Mouse (Mus musculus) hindbrain, embryonic 10.5 days (tissue): ENCODE results near the gene Rgs4. TPM values are rescaled to one million over a fixed set of nuclear protein-coding genes. Genes with fewer than 3 reads are reported as not detected.

Experiments used
- DNase-seq: peaks from one replicate; pipeline ENCODE4 v3.0.0-alpha.2; 2017; ENCODE audit warnings: low spot score
- H3K27ac ChIP-seq: fragments of 300-500 bp; sonication (generic); 2 replicates; pipeline ENCODE4 v1.5.1; 2016; ENCODE audit warnings: mild to moderate bottlenecking, moderate library complexity
- H3K27me3 ChIP-seq: fragments of 300-500 bp; sonication (generic); 2 replicates; pipeline ENCODE4 v1.6.1; 2016; ENCODE audit warnings: mild to moderate bottlenecking; ENCODE audit not compliant: poor library complexity, insufficient read depth, severe bottlenecking
- H3K36me3 ChIP-seq: fragments of 300-500 bp; sonication (generic); 2 replicates; pipeline ENCODE4 v1.6.1; 2016; ENCODE audit warnings: mild to moderate bottlenecking, moderate library complexity
- H3K4me1 ChIP-seq: fragments of 300-500 bp; sonication (generic); replicated peaks from 2 replicates; pipeline ENCODE4 v1.6.1; 2016; ENCODE audit warnings: mild to moderate bottlenecking
- H3K4me3 ChIP-seq: fragments of 300-500 bp; sonication (generic); 2 replicates; pipeline ENCODE4 v1.5.1; 2016; ENCODE audit warnings: mild to moderate bottlenecking, moderate library complexity
- H3K9me3 ChIP-seq: fragments of 300-500 bp; sonication (generic); 2 replicates; pipeline ENCODE4 v1.6.1; 2016; ENCODE audit warnings: mild to moderate bottlenecking, moderate library complexity
- WGBS: fragments of 180-500 bp; shearing (Covaris S2); methylation state at CpG from one replicate; pipeline ENCODE4 v1.1.7; 2016; 5-methylcytosine and 5-hydroxymethylcytosine counted together
- polyA plus RNA-seq: library from polyadenylated mRNA; unstranded; fragments of >200 nt; fragmentation: Nextera tagmentation; extraction: Ambion mirVana; gene quantifications from 2 replicates; pipeline ENCODE4 v1.2.1, GENCODE M21; 2016

Gene Rgs4
- 14.9 and 25.3 TPM in 2 replicates for polyA plus RNA-seq

DNA sequence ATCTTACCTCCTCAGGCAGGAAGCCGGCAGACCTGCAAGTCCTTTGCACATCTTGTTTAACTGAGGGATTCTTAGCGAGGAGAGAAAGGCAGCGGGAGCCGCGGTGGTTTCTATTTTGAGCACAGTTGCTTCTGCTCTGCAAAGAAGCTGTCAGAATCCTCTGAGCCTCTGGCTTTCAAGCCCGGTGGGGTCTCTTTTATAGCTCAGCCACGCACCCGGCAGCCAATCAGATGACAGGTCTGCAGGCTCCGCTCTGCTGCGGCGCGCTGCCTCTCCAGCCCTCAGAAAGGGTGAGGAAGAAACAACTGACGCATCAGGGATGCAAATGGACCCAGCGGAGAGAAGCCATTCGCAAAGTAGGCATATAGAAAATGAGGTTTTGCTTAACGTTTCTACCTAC is at the start of gene Rgs4:
Gene Rgs4 (minus strand): TSS at position 170 of the 400 bp plus-strand sequence.
- DNase-seq: peak; percentile 77
- under 1% methylated on average over 16 of the region's 16 CpGs for whole genome bisulfite sequencing
- Histone ChIP-seq H3K9me3 (no peaks in the 10 kb centered on the region), H3K4me3 (peak within 1 kb of the TSS; percentile 51), H3K27me3 (peaks cover 13% of the 10 kb centered on the region; the same call in 1 of the 2 replicates), H3K4me1 (peaks cover 11% of the 10 kb centered on the region; the same call in 1 of the 2 replicates), H3K27ac (0 out of 2 replicates have a peak within 1 kb of the TSS, but pooled peaks have one; percentile 23), H3K36me3 (no peaks in the 10 kb centered on the region)

DNA sequence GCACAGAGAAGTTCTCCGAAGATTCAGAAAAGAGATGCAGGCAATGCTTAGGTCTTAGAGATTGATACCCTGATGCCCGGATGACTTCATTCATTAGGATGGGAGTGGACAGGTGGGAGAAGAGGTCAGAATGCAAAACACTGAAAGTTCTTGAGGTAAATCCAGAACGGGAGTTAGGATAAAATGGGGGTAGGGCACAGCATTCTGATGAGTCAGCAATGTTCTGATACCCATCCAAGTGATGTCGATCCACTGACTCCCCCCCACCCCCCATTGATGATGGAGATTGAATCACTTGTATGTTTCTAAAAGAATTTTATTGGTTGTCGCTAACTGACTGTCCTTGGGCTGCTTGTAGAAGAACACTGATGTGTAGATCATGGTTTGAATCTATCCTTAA is 45.0 kb upstream of the Rgs4 start:
- H3K4me3 ChIP-seq: no peak overlapping the region
- H3K27ac ChIP-seq: no peak overlapping the region
- WGBS: 90% methylated on average over 5 of the region's 5 CpGs
- no peaks in the 10 kb centered on the region for H3K4me1 ChIP-seq
- no peaks in the 10 kb centered on the region for H3K9me3 ChIP-seq
- no peaks in the 10 kb centered on the region for H3K36me3 ChIP-seq
- no peak for DNase-seq
- H3K27me3 ChIP-seq: no peaks in the 10 kb centered on the region

DNA sequence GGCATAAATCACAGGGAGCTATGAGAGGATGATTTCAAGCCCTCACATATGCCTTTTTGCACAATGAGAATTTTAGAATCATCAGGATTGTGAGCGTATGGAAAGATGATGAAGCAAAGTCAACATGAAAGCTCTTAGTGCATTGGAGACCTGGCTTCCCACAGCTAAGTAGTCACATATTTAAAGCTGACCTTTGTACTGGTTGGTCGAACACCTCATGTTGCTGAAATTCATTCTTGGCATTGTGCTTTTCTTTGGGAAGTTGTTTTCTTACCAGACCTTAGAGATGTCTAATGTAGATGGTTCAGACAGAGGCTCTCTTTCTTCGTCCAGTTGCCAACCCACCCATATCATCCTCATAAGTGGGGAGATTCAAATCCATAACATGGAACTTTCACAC is 38.5 kb upstream of the Rgs4 start:
- 87% methylated on average over 3 of the region's 3 CpGs for WGBS

DNA sequence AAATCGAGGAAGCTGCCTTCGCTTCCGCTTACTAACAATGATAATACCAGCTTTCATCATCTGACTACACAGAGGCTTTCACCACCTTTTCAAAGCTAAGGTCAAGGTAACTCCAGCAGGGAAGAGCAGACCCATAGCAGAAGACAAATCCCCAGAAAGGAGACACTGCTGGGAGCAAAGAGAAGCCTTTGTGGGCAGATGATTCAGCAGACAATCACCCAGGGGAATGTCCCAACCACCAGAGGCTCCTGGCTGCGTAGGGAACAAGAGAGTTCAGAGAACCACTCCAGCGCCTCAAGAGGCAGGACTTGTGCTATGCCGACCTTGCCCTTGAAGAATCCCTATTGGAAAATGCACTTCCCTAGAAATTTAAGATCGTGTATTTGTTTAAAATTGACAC is 29.1 kb upstream of the Rgs4 start:
- H3K36me3 ChIP-seq: no peaks in the 10 kb centered on the region
- H3K9me3 ChIP-seq: no peaks in the 10 kb centered on the region
- no peak overlapping the region for H3K4me3 ChIP-seq
- no peaks in the 10 kb centered on the region for H3K4me1 ChIP-seq
- H3K27ac ChIP-seq: no peak overlapping the region
- no peaks in the 10 kb centered on the region for H3K27me3 ChIP-seq
- WGBS: 74% methylated on average over 7 of the region's 7 CpGs
- no peak for DNase-seq

More for the DNA sequence above, 38.5 kb upstream of the Rgs4 start:
- H3K4me3 ChIP-seq: no peak overlapping the region
- no peaks in the 10 kb centered on the region for H3K4me1 ChIP-seq
- no peak overlapping the region for H3K27ac ChIP-seq
- no peaks in the 10 kb centered on the region for H3K9me3 ChIP-seq
- no peaks in the 10 kb centered on the region for H3K27me3 ChIP-seq
- no peaks in the 10 kb centered on the region for H3K36me3 ChIP-seq
- no peak for DNase-seq

DNA sequence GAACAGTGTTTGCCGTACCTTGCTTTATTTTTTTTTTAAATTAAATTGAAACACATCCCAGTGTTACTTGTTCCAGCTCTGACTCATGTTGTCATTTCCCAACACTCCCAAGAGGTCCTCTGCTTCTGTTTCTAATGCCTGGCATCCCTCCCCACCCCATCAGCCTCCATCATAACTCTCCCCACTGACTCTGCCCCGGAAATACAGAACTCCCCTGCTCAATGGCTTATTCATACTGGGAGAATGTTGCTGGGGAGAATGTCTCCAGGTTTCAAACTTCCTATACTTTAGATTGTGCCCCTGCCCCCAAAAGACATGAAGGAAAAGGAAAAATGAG is 17.1 kb upstream of the Rgs4 start:
- Histone ChIP-seq H3K4me1 (no peaks in the 10 kb centered on the region), H3K27ac (peak overlapping the region; percentile 5; the same call in 1 of the 2 replicates), H3K9me3 (no peaks in the 10 kb centered on the region), H3K36me3 (no peaks in the 10 kb centered on the region), H3K4me3 (no peak overlapping the region), H3K27me3 (no peaks in the 10 kb centered on the region)
- no peak for DNase-seq
- 82% methylated on average over 2 of the region's 2 CpGs for WGBS

DNA sequence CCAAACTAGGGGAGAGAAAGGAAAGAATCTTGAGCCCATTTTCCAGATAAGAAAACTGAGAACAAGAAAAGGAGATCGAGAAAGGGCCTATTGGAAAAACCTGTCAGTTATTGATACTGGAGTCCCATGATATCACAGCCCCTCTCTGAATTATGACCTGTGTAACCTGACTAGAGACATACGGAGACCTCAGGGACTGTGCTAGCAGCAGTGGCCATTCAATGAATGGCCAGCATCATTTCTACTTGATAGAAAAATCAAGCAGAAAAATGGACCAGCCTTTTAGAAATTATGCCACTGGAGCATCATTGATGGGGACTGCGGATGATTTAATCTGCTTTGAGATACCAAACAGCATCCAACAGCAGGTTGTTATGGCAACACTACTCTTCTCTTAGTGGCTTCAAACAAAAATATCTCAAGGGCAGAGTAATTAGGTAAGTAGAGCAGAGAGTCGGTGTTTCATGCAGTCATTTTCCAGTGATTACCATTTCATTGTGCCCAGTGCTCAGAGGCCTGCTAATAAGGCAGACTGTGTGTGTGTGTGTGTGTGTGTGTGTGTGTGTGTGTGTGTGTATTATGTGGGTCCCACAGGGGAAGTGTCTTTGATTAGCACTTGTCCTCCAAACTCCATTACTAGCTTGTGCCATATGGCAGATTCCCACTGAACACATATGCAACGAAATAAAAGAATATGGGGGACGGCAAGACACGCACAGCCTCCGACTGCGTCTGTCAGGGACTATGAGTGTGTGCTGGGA is 16.6 kb upstream of the Rgs4 start:
- WGBS: 81% methylated on average over 9 of the region's 9 CpGs
- H3K4me3 ChIP-seq: no peak overlapping the region
- H3K9me3 ChIP-seq: no peaks in the 10 kb centered on the region
- no peaks in the 10 kb centered on the region for H3K36me3 ChIP-seq
- peak; percentile 16 for DNase-seq
- H3K4me1 ChIP-seq: no peaks in the 10 kb centered on the region
- H3K27me3 ChIP-seq: no peaks in the 10 kb centered on the region
- H3K27ac ChIP-seq: peak overlapping the region; percentile 5; the same call in 1 of the 2 replicates

DNA sequence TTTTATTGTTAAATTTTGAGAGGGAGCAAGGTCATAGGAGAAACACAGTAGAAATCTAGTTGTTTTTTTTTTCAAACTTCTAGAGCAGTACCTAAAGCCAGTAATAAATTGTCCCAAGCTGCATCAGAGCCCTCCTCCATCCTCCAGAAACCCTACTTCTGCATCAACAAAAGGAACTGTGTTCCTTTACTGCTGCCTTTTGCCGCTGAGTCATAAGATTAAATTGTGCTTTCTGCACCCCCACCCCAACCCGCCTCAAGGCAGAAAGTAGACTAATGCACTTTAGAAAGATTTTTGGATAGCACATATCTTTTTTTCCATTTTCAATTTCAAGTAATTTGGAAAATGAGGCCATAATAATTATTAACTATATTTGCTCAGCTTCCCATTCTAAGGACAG is 15.1 kb upstream of the Rgs4 start:
- WGBS: 88% methylated on average over 2 of the region's 2 CpGs
- Histone ChIP-seq H3K9me3 (no peaks in the 10 kb centered on the region), H3K36me3 (no peaks in the 10 kb centered on the region), H3K27ac (no peak overlapping the region), H3K27me3 (no peaks in the 10 kb centered on the region), H3K4me1 (no peaks in the 10 kb centered on the region), H3K4me3 (no peak overlapping the region)
- no peak for DNase-seq

DNA sequence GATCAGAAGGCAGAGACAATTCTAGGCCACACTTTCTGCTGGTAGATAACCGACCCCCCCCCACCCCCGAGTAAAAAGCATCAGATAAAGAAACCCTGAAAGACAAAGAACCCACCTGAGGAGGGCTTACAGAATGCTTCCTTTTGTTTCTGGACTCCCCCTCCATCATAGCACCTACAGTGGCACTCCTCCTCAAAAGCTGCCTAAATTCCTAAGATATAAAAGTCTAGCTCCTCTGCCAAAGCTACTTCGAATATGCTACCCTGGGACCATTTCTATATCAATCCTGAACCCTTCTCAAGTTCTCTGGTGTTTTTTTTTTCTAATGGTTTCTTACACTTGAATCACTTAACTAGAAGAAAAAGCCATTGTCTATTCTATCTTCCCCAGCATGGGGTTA is 9.1 kb upstream of the Rgs4 start:
- Histone ChIP-seq H3K4me1 (0 out of 2 replicates have a peak, but pooled peaks cover 4% of the 10 kb centered on the region), H3K36me3 (no peaks in the 10 kb centered on the region), H3K27me3 (no peaks in the 10 kb centered on the region), H3K27ac (no peak overlapping the region), H3K9me3 (no peaks in the 10 kb centered on the region), H3K4me3 (no peak overlapping the region)
- 38% methylated on average over 3 of the region's 3 CpGs for WGBS
- no peak for DNase-seq

DNA sequence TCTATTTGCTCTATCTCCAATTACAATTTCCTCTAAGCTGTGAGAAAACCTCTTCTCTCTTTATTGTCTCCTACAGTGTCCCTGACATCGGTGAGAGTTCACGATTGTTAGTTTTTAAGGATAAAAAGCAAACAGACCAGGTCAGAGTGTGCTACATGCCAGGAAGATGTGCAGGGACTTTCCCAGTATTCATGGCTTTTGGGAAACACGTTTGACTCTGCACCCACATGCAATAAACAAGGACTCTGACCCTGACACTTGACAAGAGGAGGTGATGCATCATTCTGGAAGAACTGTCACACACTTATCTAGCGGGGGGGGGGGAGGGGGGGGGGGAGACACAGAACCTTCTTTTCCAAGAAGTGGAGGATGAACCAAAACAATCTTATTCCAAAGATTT is 5.0 kb upstream of the Rgs4 start:
- Histone ChIP-seq H3K36me3 (no peaks in the 10 kb centered on the region), H3K27ac (no peak overlapping the region), H3K9me3 (no peaks in the 10 kb centered on the region), H3K4me1 (peaks cover 10% of the 10 kb centered on the region; the same call in 1 of the 2 replicates), H3K4me3 (no peak overlapping the region), H3K27me3 (peaks cover 13% of the 10 kb centered on the region; the same call in 1 of the 2 replicates)
- DNase-seq: no peak
- WGBS: 66% methylated on average over 4 of the region's 4 CpGs

DNA sequence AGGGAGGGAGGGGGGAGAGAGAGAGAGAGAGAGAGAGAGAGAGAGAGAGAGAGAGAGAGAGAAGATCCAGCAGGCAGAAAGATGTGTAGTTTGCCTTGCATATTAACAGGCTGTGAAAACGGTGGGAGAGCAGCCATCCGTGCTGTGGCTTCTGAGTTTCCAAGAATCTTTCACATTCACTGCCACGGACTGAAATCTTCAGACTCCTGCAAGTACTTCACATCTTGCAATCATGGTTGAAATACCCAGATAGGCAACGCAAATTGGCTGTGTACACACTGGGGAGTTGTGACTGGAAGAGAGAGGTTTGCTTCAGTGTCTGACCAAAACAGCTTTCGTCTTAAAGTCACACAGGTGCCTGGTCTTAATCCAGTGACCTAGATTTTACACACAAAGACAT is 997 bp upstream of the Rgs4 start:
- WGBS: 47% methylated on average over 5 of the region's 5 CpGs
- no peak for DNase-seq
- Histone ChIP-seq H3K27me3 (peaks cover 13% of the 10 kb centered on the region; the same call in 1 of the 2 replicates), H3K4me3 (no peak overlapping the region), H3K9me3 (no peaks in the 10 kb centered on the region), H3K27ac (no peak overlapping the region), H3K36me3 (no peaks in the 10 kb centered on the region), H3K4me1 (peaks cover 11% of the 10 kb centered on the region; the same call in 1 of the 2 replicates)

DNA sequence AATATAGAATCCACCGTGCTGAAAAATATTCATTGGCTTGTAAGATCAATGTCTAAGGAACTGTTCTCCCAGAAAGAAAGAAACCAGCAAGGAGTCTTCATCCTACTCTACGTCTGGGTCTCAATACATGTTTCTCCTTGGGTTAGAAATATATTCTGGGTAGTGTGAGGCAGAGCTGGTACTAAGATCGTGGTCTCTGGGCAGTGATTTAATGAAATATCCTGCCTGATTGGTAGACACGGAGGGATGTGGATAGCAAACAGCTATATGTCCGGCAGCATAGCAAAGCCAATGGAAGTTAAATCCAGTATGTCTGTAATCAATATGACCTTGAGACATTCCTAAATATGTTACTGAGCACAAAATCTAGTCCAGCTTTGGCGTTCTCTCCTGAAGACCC is 460 bp upstream of the Rgs4 start:
- Histone ChIP-seq H3K4me1 (peaks cover 11% of the 10 kb centered on the region; the same call in 1 of the 2 replicates), H3K4me3 (peak overlapping the region; percentile 51), H3K36me3 (no peaks in the 10 kb centered on the region), H3K27me3 (peaks cover 13% of the 10 kb centered on the region; the same call in 1 of the 2 replicates), H3K27ac (no peak overlapping the region), H3K9me3 (no peaks in the 10 kb centered on the region)
- no peak for DNase-seq
- WGBS: 52% methylated on average over 6 of the region's 6 CpGs

DNA sequence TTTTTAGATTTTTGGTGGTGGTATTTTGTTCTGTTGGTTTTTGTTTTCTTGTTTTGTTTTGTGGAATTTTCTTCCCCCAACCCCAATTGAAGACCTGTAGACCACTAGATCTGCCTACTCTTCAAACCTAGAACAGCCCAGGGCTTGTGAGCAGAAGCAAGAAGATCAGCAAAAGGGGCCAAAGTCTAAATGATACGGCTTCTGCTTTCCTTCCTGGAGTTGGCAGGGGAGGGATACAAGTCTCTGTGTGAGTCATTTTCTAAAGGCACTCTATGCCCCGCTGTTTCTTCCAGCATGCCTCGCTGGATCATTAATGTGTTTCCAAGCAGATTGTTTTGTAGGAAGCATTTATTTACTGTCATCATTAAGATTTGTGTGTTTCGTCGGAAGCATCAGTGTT is 6.3 kb downstream of the Rgs4 start:
- Histone ChIP-seq H3K4me1 (no peaks in the 10 kb centered on the region), H3K27ac (no peak overlapping the region), H3K4me3 (no peak overlapping the region), H3K27me3 (no peaks in the 10 kb centered on the region), H3K9me3 (no peaks in the 10 kb centered on the region), H3K36me3 (no peaks in the 10 kb centered on the region)
- WGBS: 87% methylated on average over 5 of the region's 5 CpGs
- DNase-seq: no peak

DNA sequence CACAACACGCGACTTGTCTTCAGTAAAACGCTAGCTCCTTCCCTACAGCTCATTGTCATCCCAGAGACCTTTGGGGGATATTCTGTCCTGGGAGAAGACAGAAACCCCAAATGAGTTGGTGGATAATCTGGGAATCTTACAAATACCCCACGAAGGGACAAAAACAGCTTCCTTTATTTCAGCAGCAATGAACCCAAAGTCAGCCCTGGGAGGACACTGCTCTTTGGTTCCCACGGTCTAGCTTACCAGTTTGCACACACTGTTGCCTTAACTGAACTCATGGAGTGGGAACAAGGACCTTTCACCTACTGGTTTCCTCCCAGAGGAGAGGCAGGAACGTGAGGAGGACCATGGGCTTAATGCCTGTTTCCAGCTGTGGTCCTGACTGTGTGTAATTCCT is 10.2 kb downstream of the Rgs4 start:
- no peak for DNase-seq
- Histone ChIP-seq H3K27me3 (no peaks in the 10 kb centered on the region), H3K4me3 (no peak overlapping the region), H3K36me3 (no peaks in the 10 kb centered on the region), H3K4me1 (no peaks in the 10 kb centered on the region), H3K9me3 (no peaks in the 10 kb centered on the region), H3K27ac (no peak overlapping the region)
- 88% methylated on average over 6 of the region's 6 CpGs for WGBS
